Mouse (Mus musculus) adrenal gland, postnatal 25 days (tissue): ENCODE measurements around the gene Odf2l. TPM values are rescaled to one million over a fixed set of nuclear protein-coding genes. Genes with fewer than 3 reads are reported as not detected.

ENCODE experiments used
- DNase-seq: peaks from one replicate; pipeline ENCODE4 v3.0.0; 2021; ENCODE audit warnings: mixed read lengths
- long read RNA-seq: library from polyadenylated mRNA; stranded (forward); transcript quantifications from one replicate; pipeline ENCODE4 v2.0.0, GENCODE M21; 2021
- total RNA-seq: library from RNA; stranded (reverse); gene quantifications from 2 replicates; pipeline ENCODE4 v1.2.3, GENCODE M21; 2021

Odf2l gene
- 31.0 and 34.9 TPM in 2 replicates for total RNA-seq
- long read RNA-seq, partial matches to known transcripts, result 1 of 9 reads
- long read RNA-seq, other reads (novel, unspliced or antisense), result 5 of 9 reads

GRCm38 (mm10) chr3:145118254-145119001 lies at the start of gene Odf2l:
Odf2l (plus strand) TSS chr3:145118588.
- peak; percentile 98 for DNase-seq

- DNase-seq, result no peak
These were observed 49.4 kb upstream of the Odf2l start for GRCm38 (mm10) chr3:145068964-145069363.

GRCm38 (mm10) chr3:145072339-145072738 lies 46.0 kb upstream of the Odf2l start:
- DNase-seq, result no peak

DNA sequence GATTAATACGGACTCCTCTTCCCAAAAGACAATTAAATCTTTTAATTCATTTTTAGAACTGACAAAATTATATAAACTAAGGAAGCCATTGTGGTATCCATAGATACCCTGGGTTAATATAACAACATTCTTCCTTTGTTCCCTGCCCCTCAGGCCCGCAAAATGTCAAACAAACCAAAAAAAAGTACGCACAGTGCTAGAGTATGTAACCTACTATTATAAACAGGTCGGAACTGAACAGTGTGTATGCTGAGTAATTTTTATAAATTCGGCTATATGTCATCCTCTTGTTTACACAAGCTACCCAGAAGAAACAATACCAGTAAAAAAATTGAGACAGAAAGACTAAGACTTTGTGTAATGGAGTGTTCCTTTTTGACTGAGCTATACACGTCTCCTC lies 40.0 kb upstream of the Odf2l start:
- DNase-seq, result no peak

GRCm38 (mm10) chr3:145080904-145081303 lies 37.5 kb upstream of the Odf2l start:
- DNase-seq, result no peak

DNA sequence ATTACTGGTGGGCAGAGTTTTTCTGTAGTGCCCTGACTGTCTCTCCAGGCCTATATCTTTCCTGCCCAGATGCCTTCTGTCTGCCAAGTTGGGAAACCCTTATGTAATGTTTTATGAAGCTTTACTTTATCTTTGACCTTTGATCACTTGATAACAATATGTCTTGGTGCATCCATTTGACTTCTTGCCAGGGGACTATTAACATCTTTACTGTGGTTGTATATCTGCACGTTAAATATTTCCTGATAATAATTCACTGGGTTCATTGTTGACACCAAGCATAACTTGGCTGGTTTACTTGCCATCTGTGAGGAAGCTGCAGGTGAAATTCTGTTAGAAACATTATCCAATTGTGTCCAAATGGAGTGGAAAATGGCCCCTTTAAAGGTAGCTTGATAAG lies 35.3 kb upstream of the Odf2l start:
- no peak for DNase-seq

DNA sequence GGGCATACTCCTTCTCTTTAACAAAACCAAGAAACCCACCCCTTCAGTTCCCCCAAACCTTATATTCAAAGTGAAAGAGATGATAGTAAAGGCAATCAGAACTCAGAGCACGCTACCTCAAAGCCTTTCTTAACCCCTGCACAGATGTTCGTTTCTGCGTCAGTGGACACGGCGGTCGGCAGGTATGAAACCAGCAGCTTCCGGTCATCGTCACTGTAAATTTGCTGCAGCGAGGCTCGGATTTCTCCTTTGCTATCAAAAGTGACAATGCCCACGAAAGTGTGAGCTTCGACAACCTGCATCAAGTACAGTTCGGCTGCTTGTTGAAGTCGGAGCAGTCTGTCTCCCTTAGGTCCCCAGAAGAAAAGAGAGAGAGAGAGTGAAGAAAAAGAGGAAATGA lies 32.2 kb upstream of the Odf2l start:
- no peak for DNase-seq

DNA sequence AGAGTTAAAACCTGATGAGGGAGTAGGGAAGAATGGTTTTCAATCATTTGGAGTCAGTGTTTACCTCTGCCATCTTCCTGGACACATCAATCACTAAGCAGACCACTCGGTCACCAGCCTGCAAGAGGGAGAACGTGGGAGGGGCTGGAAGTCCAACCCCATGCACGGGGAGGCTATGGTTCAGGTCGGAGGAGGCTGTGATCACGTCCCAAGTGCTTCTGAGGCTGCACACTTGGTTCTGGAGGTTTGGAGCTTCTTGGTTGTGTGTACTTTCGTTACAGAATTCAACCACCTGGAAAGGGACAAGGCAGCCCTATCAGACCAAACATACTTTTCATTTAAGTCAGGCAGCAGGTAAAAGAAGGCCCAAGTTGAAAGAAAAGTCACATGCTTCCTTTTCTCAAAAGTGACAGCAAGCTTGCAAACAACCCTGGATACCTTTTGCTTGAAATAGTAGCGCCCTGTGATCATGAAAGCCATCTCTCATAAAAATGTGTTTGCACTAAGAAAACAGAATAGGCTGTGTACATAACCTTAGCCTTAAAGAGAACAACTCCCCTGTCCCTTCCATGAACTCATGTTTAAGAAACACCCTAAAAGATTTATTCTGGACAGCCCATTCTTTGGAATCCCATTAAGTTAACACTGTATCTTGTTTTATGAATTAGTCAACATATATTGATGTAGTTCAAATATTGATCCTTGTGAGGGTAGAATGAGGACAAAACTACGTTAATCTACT lies 30.4 kb upstream of the Odf2l start:
- DNase-seq, result no peak

DNA sequence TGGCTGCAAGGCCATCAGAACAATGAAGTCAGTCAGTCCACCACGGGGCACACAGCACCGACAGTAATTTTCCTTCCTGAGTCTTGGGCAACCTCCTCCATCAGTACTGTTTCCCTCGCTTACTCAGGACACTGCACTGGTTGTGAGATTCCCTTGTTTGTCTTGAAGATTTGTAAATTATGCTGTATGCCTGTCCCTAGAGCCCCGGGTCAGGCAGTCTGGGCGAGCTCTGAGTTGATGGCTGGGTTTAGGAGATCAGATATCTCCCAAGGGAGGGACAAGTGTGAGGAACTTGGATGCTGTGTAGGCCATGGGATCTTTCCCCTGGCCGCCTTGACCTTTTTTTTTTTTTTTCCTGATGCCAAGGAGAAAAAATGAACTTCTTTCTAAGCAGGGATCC lies 19.1 kb upstream of the Odf2l start, which contains the start of gene Clca2:
Gene Clca2, minus strand, starts transcription at position 153 of the 400 bp plus-strand sequence.
- DNase-seq, result no peak

GRCm38 (mm10) chr3:145101891-145102555 lies 16.4 kb upstream of the Odf2l start:
- peak; percentile 11 for DNase-seq

DNA sequence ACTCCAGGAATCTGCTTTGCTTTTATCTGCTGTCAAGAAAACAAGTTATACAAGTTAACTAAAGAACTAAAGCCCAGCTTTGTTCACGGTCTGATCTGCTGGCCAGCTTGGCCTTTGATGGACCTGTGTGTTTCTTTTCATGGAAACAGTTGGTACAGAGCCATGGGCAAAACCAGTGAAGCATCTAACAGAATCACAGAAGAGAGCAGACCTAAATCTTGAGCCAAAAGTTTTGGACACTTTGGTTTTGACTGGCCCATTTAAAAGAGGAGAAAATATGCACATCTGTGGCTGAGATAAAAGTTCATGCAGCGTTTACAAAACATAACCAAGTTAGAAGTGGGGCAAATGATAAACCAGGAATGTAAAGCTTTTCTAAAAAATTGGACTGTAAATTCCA lies 15.1 kb upstream of the Odf2l start:
- DNase-seq, result no peak

DNA sequence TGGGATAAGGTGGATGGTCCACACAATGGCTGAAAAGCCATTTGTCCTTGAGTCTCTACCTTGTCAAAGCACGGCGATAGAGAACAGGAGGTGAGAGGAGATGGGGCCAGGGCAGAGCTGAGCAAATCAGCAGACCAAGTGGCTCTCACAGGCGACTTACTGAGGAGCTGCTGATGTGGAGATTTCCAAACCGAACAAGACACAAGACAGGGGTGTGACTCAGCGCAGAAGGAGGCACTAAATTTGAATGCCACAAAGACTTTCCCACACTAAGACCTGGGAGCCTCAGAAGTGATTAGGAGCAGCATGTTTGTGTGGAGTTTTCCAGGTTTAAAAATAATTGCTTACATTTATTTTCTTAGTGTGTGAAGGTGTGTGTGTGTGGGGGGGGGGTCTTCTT lies 14.6 kb upstream of the Odf2l start:
- DNase-seq, result no peak

DNA sequence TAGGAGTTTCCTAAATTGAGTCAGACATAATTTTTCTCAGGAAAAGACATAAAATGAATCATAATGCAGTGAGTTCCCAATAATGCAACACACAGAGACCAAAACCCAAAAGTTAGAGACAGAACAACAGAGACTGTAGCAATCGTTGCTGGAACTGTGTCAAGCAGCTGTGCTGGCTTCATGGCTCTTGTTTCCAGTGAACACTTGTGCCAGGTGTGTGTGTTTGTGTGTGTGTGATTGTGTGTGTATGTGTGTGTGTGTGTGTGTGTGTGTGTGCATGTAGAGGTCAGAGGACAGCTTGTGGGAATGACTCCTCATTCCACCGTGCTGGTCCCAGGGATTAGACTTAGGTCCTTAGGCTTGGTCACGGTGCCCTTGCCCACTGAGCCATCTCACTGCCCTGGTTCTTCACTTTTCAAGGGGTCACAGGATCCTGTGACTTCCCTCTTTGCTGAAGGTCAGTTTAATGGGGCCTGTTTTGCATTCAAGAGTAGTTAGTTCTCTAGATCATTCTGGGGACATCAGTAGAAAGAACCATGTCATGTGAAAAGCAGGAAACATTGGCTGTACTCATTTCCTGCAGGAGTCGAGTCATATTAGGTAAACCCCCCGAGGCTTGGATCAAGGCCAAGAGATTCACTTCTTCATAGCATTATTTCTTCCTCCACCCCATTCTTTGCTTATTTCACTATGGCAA lies 13.2 kb upstream of the Odf2l start:
- no peak for DNase-seq

- DNase-seq, result no peak
These were observed 12.4 kb upstream of the Odf2l start for GRCm38 (mm10) chr3:145105773-145106504.

DNA sequence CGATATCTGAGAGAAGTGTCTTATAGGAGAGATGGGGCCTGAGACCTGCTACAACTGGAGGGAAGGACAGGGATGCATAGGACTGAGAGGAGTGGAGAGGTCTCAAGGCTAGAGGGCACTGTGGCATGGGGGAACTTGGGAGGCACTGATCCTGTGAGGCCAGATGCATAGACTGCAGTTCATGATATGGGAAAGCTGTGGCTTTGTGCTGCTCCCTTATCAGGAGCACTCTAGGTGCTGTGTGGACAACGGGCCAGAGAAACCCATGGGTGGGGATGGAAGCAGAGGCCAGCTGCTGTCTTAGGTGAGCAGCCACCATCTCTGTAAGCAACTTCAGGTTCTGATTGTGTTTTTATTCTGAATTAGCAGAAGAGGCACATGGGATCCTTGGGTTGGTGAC lies 3.2 kb upstream of the Odf2l start:
- DNase-seq, result no peak

DNA sequence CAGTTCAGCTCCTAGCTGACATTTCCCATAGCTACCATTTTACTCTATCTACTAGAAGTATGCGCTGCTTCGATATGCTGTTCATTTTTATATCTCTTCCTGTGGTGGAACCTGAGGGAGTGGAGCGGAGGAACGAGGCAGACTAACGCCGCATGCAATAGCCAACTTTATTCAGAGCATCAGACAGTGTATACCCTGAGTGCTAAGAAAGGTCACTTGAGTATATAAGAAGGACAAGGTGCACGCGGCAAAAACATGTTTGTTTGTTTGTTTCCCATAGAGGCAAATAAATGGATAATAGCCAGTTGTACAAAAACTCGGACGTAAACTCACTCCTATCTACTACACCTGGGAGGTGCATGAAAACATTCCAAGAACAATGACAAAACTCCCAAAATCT lies 751 bp upstream of the Odf2l start:
- DNase-seq, result no peak

- DNase-seq, result no peak
These were observed 592 bp downstream of the Odf2l start for GRCm38 (mm10) chr3:145119002-145119358.

DNA sequence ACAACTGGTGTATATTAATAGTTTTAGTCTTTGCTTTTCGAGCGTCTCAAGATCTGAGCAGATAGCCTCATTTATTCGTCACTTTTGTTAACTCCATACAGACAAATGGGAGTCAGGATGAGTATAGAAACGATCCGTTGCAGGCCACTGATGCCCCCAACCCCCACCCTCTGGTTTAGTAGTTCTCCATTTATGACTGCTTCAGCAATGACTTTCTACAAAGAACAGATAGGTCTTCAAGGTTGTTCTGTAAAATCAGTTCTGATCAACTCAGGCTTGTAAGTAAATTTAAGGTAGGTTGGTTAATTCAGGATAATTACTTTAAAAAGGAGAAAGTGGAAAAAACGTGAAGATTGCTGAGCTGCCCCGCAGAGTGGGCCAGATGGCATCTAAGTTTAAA lies 1.0 kb downstream of the Odf2l start:
- no peak for DNase-seq

GRCm38 (mm10) chr3:145126618-145127017 lies 8.2 kb downstream of the Odf2l start:
- DNase-seq, result no peak

DNA sequence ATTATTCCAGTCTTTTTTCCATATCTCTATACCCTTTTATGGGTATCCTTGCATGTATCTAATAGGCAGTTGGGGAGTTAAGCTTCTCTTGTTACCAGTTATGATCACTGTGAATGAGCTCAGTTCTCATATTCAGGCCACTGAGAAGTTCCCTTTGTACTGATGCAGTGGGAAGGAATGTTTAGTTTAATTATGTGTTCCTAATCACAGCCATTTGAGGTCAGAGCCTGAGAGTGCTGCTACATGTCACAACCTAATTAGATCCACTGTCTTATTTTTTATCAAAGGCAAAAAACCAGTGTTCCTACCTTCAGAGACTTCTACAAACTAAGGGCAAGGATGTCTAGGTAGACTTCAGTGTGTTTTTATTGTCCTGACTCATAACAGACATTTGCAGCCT lies 11.0 kb downstream of the Odf2l start:
- no peak for DNase-seq

- peak; percentile 21 for DNase-seq
These were observed 13.0 kb downstream of the Odf2l start for GRCm38 (mm10) chr3:145131210-145131868.
